ENCODE assay signal across 8 mouse cellular contexts in genomic region chr19:43879401-43880212, GRCm38 (mm10).
DNase-seq lines count a peak whose midpoint lies in the region; ATAC-seq lines count a peak whose summit lies in the region.

No protein-coding gene starts in this region.

- peak; percentile 94 for ATAC-seq in forebrain, embryonic 16.5 days
- peak; percentile 91 for ATAC-seq in lung, embryonic 16.5 days (ENCODE audit: low read depth)
- ATAC-seq in inflammation-experienced regulatory T-cells, adult 6 months: no peak

- peak overlapping the region; percentile 72 for H3K4me3 ChIP-seq in forebrain, embryonic 16.5 days (replicated peaks; ENCODE audit: low read length)
- peak overlapping the region; percentile 79 for H3K4me3 ChIP-seq in lung, embryonic 16.5 days (ENCODE audit: low read length)

- H3K9me3 ChIP-seq in forebrain, embryonic 16.5 days (ENCODE audit: control insufficient read depth, low read length): no peaks in the 10 kb centered on the region; the same call in 1 of the 2 replicates
- no peaks in the 10 kb centered on the region; the same call in 1 of the 2 replicates for H3K9me3 ChIP-seq in lung, embryonic 16.5 days (ENCODE audit: control insufficient read depth, low read length)

- intact Hi-C loops in heart, postnatal 25 days (cut with DNase I): loop anchor here (2.0 kb wide), 1 partner anchor 61 kb away; the partner anchor contains the start of gene Dnmbp

- H3K27ac ChIP-seq in forebrain, embryonic 16.5 days (ENCODE audit: low read length): peak overlapping the region; percentile 71
- H3K27ac ChIP-seq in lung, embryonic 16.5 days (ENCODE audit: low read length): peak overlapping the region; percentile 96

- peak overlapping the region; percentile 86 for H3K4me2 ChIP-seq in forebrain, embryonic 16.5 days (ENCODE audit: low read length)
- peak overlapping the region; percentile 78 for H3K4me2 ChIP-seq in lung, embryonic 16.5 days (ENCODE audit: low read depth, low read length)

- H3K9ac ChIP-seq in forebrain, embryonic 16.5 days (replicated peaks; ENCODE audit: low read depth, low read length): peak overlapping the region; percentile 74
- H3K9ac ChIP-seq in lung, embryonic 16.5 days (ENCODE audit: low read length): peak overlapping the region; percentile 90

- peak; percentile 94 for DNase-seq in Muller cell, postnatal 12 days (ENCODE audit: inconsistent ontology term)
- peak; percentile 60 for DNase-seq in cerebellum, adult 11-12 months
- peak; percentile 36 for DNase-seq in heart, postnatal 25 days (ENCODE audit: low spot score)
- peak; percentile 19 for DNase-seq in layer of hippocampus, adult 9-11 months
- peak; percentile 93 for DNase-seq in retina, embryonic 14.5 days (ENCODE audit: low spot score)

- H3K4me1 ChIP-seq in forebrain, embryonic 16.5 days (replicated peaks; ENCODE audit: control insufficient read depth, insufficient read depth, low read length): peaks cover 38% of the 10 kb centered on the region
- H3K4me1 ChIP-seq in lung, embryonic 16.5 days (replicated peaks; ENCODE audit: control insufficient read depth, insufficient read depth, low read length): peaks cover 59% of the 10 kb centered on the region

- WGBS in forebrain, embryonic 16.5 days: 1% methylated on average over 41 of the region's 41 CpGs
- WGBS in lung, embryonic 16.5 days: 1% methylated on average over 41 of the region's 41 CpGs

- H3K36me3 ChIP-seq in forebrain, embryonic 16.5 days (ENCODE audit: control insufficient read depth, insufficient read depth): no peaks in the 10 kb centered on the region
- H3K36me3 ChIP-seq in lung, embryonic 16.5 days (ENCODE audit: control insufficient read depth, insufficient read depth, low read length): peaks cover 2% of the 10 kb centered on the region; the same call in 1 of the 2 replicates

- H3K27me3 ChIP-seq in forebrain, embryonic 16.5 days (replicated peaks; ENCODE audit: control insufficient read depth, insufficient read depth, low read length): no peaks in the 10 kb centered on the region
- no peaks in the 10 kb centered on the region for H3K27me3 ChIP-seq in lung, embryonic 16.5 days (ENCODE audit: control insufficient read depth, insufficient read depth, low read depth, low read length)

Comparison
In these comparisons a context has a peak if more than half of its experiments do, and no peak if none do; other contexts are left out.
1. DNase-seq: peak in every context shown above with its lines; median percentile 94 in Muller cell, postnatal 12 days; 93 in retina, embryonic 14.5 days; 60 in cerebellum, adult 11-12 months; 36 in heart, postnatal 25 days; 19 in layer of hippocampus, adult 9-11 months.